Mouse (Mus musculus) hindbrain, embryonic 16.5 days (tissue): ENCODE measurements around the gene Clic3. TPM values are rescaled to one million over a fixed set of nuclear protein-coding genes. Genes with fewer than 3 reads are reported as not detected.

ENCODE experiments used
- ATAC-seq: fragments of 200-750 bp; cut with Nextera tagmentation; 2 replicates; pipeline ENCODE4 v1.8.0; 2017; ENCODE audit warnings: moderate TSS enrichment, moderate library complexity
- H3K27ac ChIP-seq: fragments of 300-500 bp; sonication (generic); 2 replicates; pipeline ENCODE4 v1.5.1; 2014; ENCODE audit warnings: low read depth, mild to moderate bottlenecking, control low read depth, low read length, moderate library complexity
- H3K27me3 ChIP-seq: fragments of 300-500 bp; sonication (generic); replicated peaks from 2 replicates; pipeline ENCODE4 v1.6.1; 2014; ENCODE audit warnings: low read length; ENCODE audit not compliant: control insufficient read depth, insufficient read depth
- H3K36me3 ChIP-seq: fragments of 300-500 bp; sonication (generic); 2 replicates; pipeline ENCODE4 v1.6.1; 2014; ENCODE audit warnings: mild to moderate bottlenecking, low read length, moderate library complexity, mixed read lengths; ENCODE audit not compliant: control insufficient read depth, insufficient read depth
- H3K4me1 ChIP-seq: fragments of 300-500 bp; sonication (generic); 2 replicates; pipeline ENCODE4 v1.6.1; 2014; ENCODE audit warnings: low read depth, low read length; ENCODE audit not compliant: control insufficient read depth, insufficient read depth
- H3K4me2 ChIP-seq: fragments of 300-500 bp; sonication (generic); 2 replicates; pipeline ENCODE4 v1.6.1; 2014; ENCODE audit warnings: mild to moderate bottlenecking, low read length, control low read depth, moderate library complexity
- H3K4me3 ChIP-seq: fragments of 300-500 bp; sonication (generic); 2 replicates; pipeline ENCODE4 v1.5.1; 2014; ENCODE audit warnings: mild to moderate bottlenecking, low read length, control low read depth, moderate library complexity
- H3K9ac ChIP-seq: fragments of 300-500 bp; sonication (generic); 2 replicates; pipeline ENCODE4 v1.6.1; 2014; ENCODE audit warnings: low read depth, mild to moderate bottlenecking, control low read depth, low read length, moderate library complexity
- H3K9me3 ChIP-seq: fragments of 300-500 bp; sonication (generic); 2 replicates; pipeline ENCODE4 v1.6.1; 2014; ENCODE audit warnings: mild to moderate bottlenecking, low read length, moderate library complexity; ENCODE audit not compliant: control insufficient read depth
- WGBS: fragments of 180-500 bp; shearing (Covaris S2); extraction: QIAGEN DNeasy Blood & Tissue Kit; methylation state at CpG from one replicate; pipeline ENCODE4 v1.1.7; 2014; 5-methylcytosine and 5-hydroxymethylcytosine counted together
- polyA plus RNA-seq: library from polyadenylated mRNA; unstranded; fragments of >200 nt; fragmentation: Nextera tagmentation; extraction: Ambion mirVana; gene quantifications from 2 replicates; pipeline ENCODE4 v1.2.1, GENCODE M21; 2015

Gene Clic3
- polyA plus RNA-seq, 1 experiment from 2014 or later, result 3.4 TPM

- H3K36me3 ChIP-seq, result no peaks in the 10 kb centered on the region
- no peaks in the 10 kb centered on the region for H3K9me3 ChIP-seq
- 87% methylated on average over 5 of the region's 5 CpGs for WGBS
- H3K4me3 ChIP-seq, result no peak overlapping the region
- no peak overlapping the region for H3K4me2 ChIP-seq
- no peak overlapping the region for H3K27ac ChIP-seq
- peaks cover 10% of the 10 kb centered on the region for H3K27me3 ChIP-seq
- H3K9ac ChIP-seq, result no peak overlapping the region
- H3K4me1 ChIP-seq, result peaks cover 25% of the 10 kb centered on the region
- no peak for ATAC-seq
These were observed 29.4 kb upstream of the Clic3 start for GRCm38 (mm10) chr2:25427256-25427655.

- H3K27me3 ChIP-seq, result peaks cover 4% of the 10 kb centered on the region
- peak within 1 kb of the TSS; percentile 91 for H3K27ac ChIP-seq
- peak within 1 kb of the TSS; percentile 70 for H3K4me2 ChIP-seq
- peak; percentile 85 for ATAC-seq
- WGBS, result under 1% methylated on average over 63 of the region's 89 CpGs
- no peaks in the 10 kb centered on the region for H3K9me3 ChIP-seq
- H3K9ac ChIP-seq, result peak within 1 kb of the TSS; percentile 96
- H3K4me1 ChIP-seq, result peaks cover 25% of the 10 kb centered on the region
- H3K36me3 ChIP-seq, result peaks cover under 1% of the 10 kb centered on the region; the same call in 1 of the 2 replicates
- H3K4me3 ChIP-seq, result peak within 1 kb of the TSS; percentile 83
These were observed 28.0 kb upstream of the Clic3 start, which contains the start of gene Abca2 for GRCm38 (mm10) chr2:25428442-25429236. Abca2 (plus strand) TSS chr2:25428703.

- H3K4me3 ChIP-seq, result peak overlapping the region; percentile 83
- H3K4me1 ChIP-seq, result peaks cover 25% of the 10 kb centered on the region
- H3K4me2 ChIP-seq, result peak overlapping the region; percentile 70
- H3K36me3 ChIP-seq, result peaks cover 9% of the 10 kb centered on the region
- H3K27me3 ChIP-seq, result peaks cover 4% of the 10 kb centered on the region
- no peak for ATAC-seq
- H3K9ac ChIP-seq, result peak overlapping the region; percentile 96
- no peaks in the 10 kb centered on the region for H3K9me3 ChIP-seq
- 47% methylated on average over 5 of the region's 5 CpGs for WGBS
- H3K27ac ChIP-seq, result no peak overlapping the region
These were observed 27.0 kb upstream of the Clic3 start for GRCm38 (mm10) chr2:25429435-25430180.

- peak; percentile 5; the same call in 1 of the 2 replicates for ATAC-seq
- Histone ChIP-seq H3K9me3 (no peaks in the 10 kb centered on the region), H3K27ac (no peak overlapping the region), H3K9ac (no peak overlapping the region; the same call in 1 of the 2 replicates), H3K4me1 (peaks cover 25% of the 10 kb centered on the region), H3K4me3 (no peak overlapping the region), H3K27me3 (peaks cover 4% of the 10 kb centered on the region), H3K4me2 (peak overlapping the region; percentile 70), H3K36me3 (peaks cover 16% of the 10 kb centered on the region)
- WGBS, result 45% methylated on average over 17 of the region's 17 CpGs
These were observed 26.0 kb upstream of the Clic3 start for GRCm38 (mm10) chr2:25430395-25431233.

- Histone ChIP-seq H3K27ac (no peak overlapping the region), H3K4me1 (peaks cover 25% of the 10 kb centered on the region), H3K36me3 (peaks cover 19% of the 10 kb centered on the region), H3K9me3 (no peaks in the 10 kb centered on the region), H3K4me3 (no peak overlapping the region), H3K4me2 (peak overlapping the region; percentile 70), H3K27me3 (no peaks in the 10 kb centered on the region), H3K9ac (peak overlapping the region; percentile 51; the same call in 1 of the 2 replicates)
- ATAC-seq, result no peak
- WGBS, result 34% methylated on average over 6 of the region's 6 CpGs
These were observed 25.3 kb upstream of the Clic3 start for GRCm38 (mm10) chr2:25431308-25431855.

- H3K4me3 ChIP-seq, result no peak overlapping the region
- 81% methylated on average over 11 of the region's 11 CpGs for WGBS
- no peak overlapping the region for H3K9ac ChIP-seq
- ATAC-seq, result no peak
- H3K4me1 ChIP-seq, result peaks cover 25% of the 10 kb centered on the region
- no peak overlapping the region for H3K27ac ChIP-seq
- H3K27me3 ChIP-seq, result no peaks in the 10 kb centered on the region
- no peaks in the 10 kb centered on the region for H3K9me3 ChIP-seq
- peaks cover 26% of the 10 kb centered on the region for H3K36me3 ChIP-seq
- no peak overlapping the region for H3K4me2 ChIP-seq
These were observed 24.1 kb upstream of the Clic3 start for GRCm38 (mm10) chr2:25432326-25433098.

GRCm38 (mm10) chr2:25433101-25433500 lies 23.5 kb upstream of the Clic3 start:
- H3K27me3 ChIP-seq, result no peaks in the 10 kb centered on the region
- H3K27ac ChIP-seq, result no peak overlapping the region
- no peak for ATAC-seq
- peaks cover 28% of the 10 kb centered on the region for H3K36me3 ChIP-seq
- H3K4me2 ChIP-seq, result no peak overlapping the region
- H3K9me3 ChIP-seq, result no peaks in the 10 kb centered on the region
- 94% methylated on average over 17 of the region's 17 CpGs for WGBS
- peaks cover 25% of the 10 kb centered on the region for H3K4me1 ChIP-seq
- H3K9ac ChIP-seq, result no peak overlapping the region
- H3K4me3 ChIP-seq, result no peak overlapping the region

- H3K27me3 ChIP-seq, result no peaks in the 10 kb centered on the region
- no peak overlapping the region for H3K4me3 ChIP-seq
- H3K4me2 ChIP-seq, result no peak overlapping the region
- peaks cover 25% of the 10 kb centered on the region for H3K4me1 ChIP-seq
- H3K27ac ChIP-seq, result no peak overlapping the region
- 89% methylated on average over 8 of the region's 8 CpGs for WGBS
- no peak for ATAC-seq
- no peak overlapping the region for H3K9ac ChIP-seq
- H3K36me3 ChIP-seq, result peaks cover 40% of the 10 kb centered on the region
- no peaks in the 10 kb centered on the region for H3K9me3 ChIP-seq
These were observed 22.3 kb upstream of the Clic3 start for GRCm38 (mm10) chr2:25434292-25434691.
